Mouse (Mus musculus) heart, adult 2 months (tissue): ENCODE results near the gene Castor1.

ENCODE experiments used
- CTCF ChIP-seq: fragments of 200-600 bp; IDR thresholded peaks from 2 replicates; pipeline ENCODE4 v1.8.1; 2022; ENCODE audit warnings: antibody characterized with exemption, mild to moderate bottlenecking, moderate library complexity
- POLR2A ChIP-seq: fragments of 200-500 bp; IDR thresholded peaks from 2 replicates; pipeline ENCODE4 v1.6.1; 2011; ENCODE audit warnings: mild to moderate bottlenecking, low read depth, low read length, control low read depth; ENCODE audit not compliant: insufficient read depth

- TF ChIP-seq CTCF (no peak), POLR2A (no peak)
These were observed 34.5 kb upstream of the Castor1 start for GRCm38 (mm10) chr11:4183511-4183910.
